ENCODE assay signal across 7 mouse cellular contexts in genomic region chr14:16695453-16696120, GRCm38 (mm10).
DNase-seq lines count a peak whose midpoint lies in the region; ATAC-seq and TF ChIP-seq lines count a peak whose summit lies in the region.

No protein-coding gene starts in this region.

- WGBS in heart, postnatal 0 days, result 29% methylated on average over 3 of the region's 3 CpGs
- 52% methylated on average over 3 of the region's 3 CpGs for WGBS in hindbrain, embryonic 16.5 days
- 47% methylated on average over 3 of the region's 3 CpGs for WGBS in forebrain, embryonic 14.5 days

- no peaks in the 10 kb centered on the region for H3K27me3 ChIP-seq in heart, postnatal 0 days (ENCODE audit: control insufficient read depth, insufficient read depth, low read length)
- no peaks in the 10 kb centered on the region for H3K27me3 ChIP-seq in hindbrain, embryonic 16.5 days (replicated peaks; ENCODE audit: control insufficient read depth, insufficient read depth, low read length)
- H3K27me3 ChIP-seq in forebrain, embryonic 14.5 days (replicated peaks; ENCODE audit: control insufficient read depth, insufficient read depth, low read length), result no peaks in the 10 kb centered on the region

- no peaks in the 10 kb centered on the region for H3K36me3 ChIP-seq in heart, postnatal 0 days (replicated peaks; ENCODE audit: control insufficient read depth, insufficient read depth, low read length)
- H3K36me3 ChIP-seq in hindbrain, embryonic 16.5 days (ENCODE audit: control insufficient read depth, insufficient read depth, low read length), result no peaks in the 10 kb centered on the region
- no peaks in the 10 kb centered on the region for H3K36me3 ChIP-seq in forebrain, embryonic 14.5 days (ENCODE audit: control insufficient read depth, insufficient read depth, low read length)

- H3K4me1 ChIP-seq in heart, postnatal 0 days (ENCODE audit: control insufficient read depth, insufficient read depth), result peaks cover 5% of the 10 kb centered on the region; the same call in 1 of the 2 replicates
- H3K4me1 ChIP-seq in hindbrain, embryonic 16.5 days (ENCODE audit: control insufficient read depth, insufficient read depth, low read depth, low read length), result no peaks in the 10 kb centered on the region
- no peaks in the 10 kb centered on the region for H3K4me1 ChIP-seq in forebrain, embryonic 14.5 days (ENCODE audit: control insufficient read depth, insufficient read depth, low read length)

- intact Hi-C loops in gastrocnemius, postnatal 14 days (cut with DNase I; ENCODE audit: low total_unique reads), result no loop called here

- DNase-seq in adrenal gland, adult 18-20 months (ENCODE audit: low spot score in 2 of 2), result peak; percentile 7 to 21
- peak; percentile 28 to 39 for DNase-seq in adrenal gland, postnatal 36 days
- peak; percentile 61 for DNase-seq in heart, postnatal 0 days (ENCODE audit: low spot score)
- peak; percentile 13 to 31 for DNase-seq in left cerebral cortex, adult 9 months (ENCODE audit: low spot score in 2 of 2)
- no peak for DNase-seq in forebrain, embryonic 14.5 days (ENCODE audit: low spot score)
- DNase-seq in gastrocnemius, postnatal 14 days, result no peak

- TF ChIP-seq CTCF in heart, postnatal 0 days (IDR thresholded peaks at IDR 0.05; ENCODE audit: low read depth), result no peak

- no peak overlapping the region for H3K4me2 ChIP-seq in heart, postnatal 0 days (ENCODE audit: low read depth, low read length)
- no peak overlapping the region for H3K4me2 ChIP-seq in hindbrain, embryonic 16.5 days (ENCODE audit: low read length)
- no peak overlapping the region for H3K4me2 ChIP-seq in forebrain, embryonic 14.5 days (ENCODE audit: low read length)

- ATAC-seq in heart, postnatal 0 days (ENCODE audit: insufficient read depth, low read depth), result peak; percentile 68
- ATAC-seq in hindbrain, embryonic 16.5 days, result no peak
- no peak for ATAC-seq in forebrain, embryonic 14.5 days

- H3K9me3 ChIP-seq in heart, postnatal 0 days (replicated peaks; ENCODE audit: control insufficient read depth, low read length), result no peaks in the 10 kb centered on the region
- H3K9me3 ChIP-seq in hindbrain, embryonic 16.5 days (ENCODE audit: control insufficient read depth, low read length), result no peaks in the 10 kb centered on the region
- H3K9me3 ChIP-seq in forebrain, embryonic 14.5 days (replicated peaks; ENCODE audit: control insufficient read depth, low read length), result no peaks in the 10 kb centered on the region

- no peak overlapping the region; the same call in 1 of the 2 replicates for H3K27ac ChIP-seq in heart, postnatal 0 days (ENCODE audit: low read depth)
- no peak overlapping the region for H3K27ac ChIP-seq in hindbrain, embryonic 16.5 days (ENCODE audit: low read depth, low read length)
- no peak overlapping the region for H3K27ac ChIP-seq in forebrain, embryonic 14.5 days (ENCODE audit: low read depth, low read length)

- H3K9ac ChIP-seq in heart, postnatal 0 days (replicated peaks; ENCODE audit: low read depth, low read length), result no peak overlapping the region
- H3K9ac ChIP-seq in hindbrain, embryonic 16.5 days (ENCODE audit: low read depth, low read length), result no peak overlapping the region
- H3K9ac ChIP-seq in forebrain, embryonic 14.5 days (ENCODE audit: low read length), result no peak overlapping the region

- no peak for TF ChIP-seq EP300 in heart, postnatal 0 days (IDR thresholded peaks at IDR 0.05; ENCODE audit: low read depth)

- H3K4me3 ChIP-seq in heart, postnatal 0 days (ENCODE audit: low read depth, low read length), result no peak overlapping the region
- no peak overlapping the region for H3K4me3 ChIP-seq in hindbrain, embryonic 16.5 days (ENCODE audit: low read length)
- H3K4me3 ChIP-seq in forebrain, embryonic 14.5 days (ENCODE audit: low read depth, low read length), result no peak overlapping the region

Comparison
In these comparisons a context has a peak if more than half of its experiments do, and no peak if none do; other contexts are left out.
1. DNase-seq: peak in adrenal gland, adult 18-20 months (2 of 2), adrenal gland, postnatal 36 days (2 of 2), heart, postnatal 0 days (single experiment) and left cerebral cortex, adult 9 months (2 of 2); none in forebrain, embryonic 14.5 days (single experiment) and gastrocnemius, postnatal 14 days (single experiment).